Mouse (Mus musculus) stomach, postnatal 0 days (tissue): ENCODE results near the gene Zfp978.
"Not testable (repeated sequence)": the region's sequence is repeated elsewhere in the genome, so short reads cannot be mapped to it uniquely, and the experiment has no call there.

ENCODE experiments used
- CTCF ChIP-seq: IDR thresholded peaks from 2 replicates; pipeline ENCODE4 v1.5.1; 2016; ENCODE audit warnings: antibody characterized with exemption, low read depth, mild to moderate bottlenecking, moderate library complexity
- EP300 ChIP-seq: optimal IDR thresholded peaks from 2 replicates; pipeline ENCODE3; 2016; ENCODE audit warnings: antibody characterized with exemption

GRCm38 (mm10) chr4:147353626-147354025 lies 7.5 kb upstream of the Zfp978 start:
- not testable (repeated sequence) for TF ChIP-seq CTCF, EP300
